Mouse (Mus musculus) erythroid progenitor cell, adult 5-6 weeks (primary cell): ENCODE data around the gene Sorcs3. TPM values are rescaled to one million over a fixed set of nuclear protein-coding genes. Genes with fewer than 3 reads are reported as not detected.

Experiments
- ATAC-seq: replicated peaks from 2 replicates; pipeline ENCODE4 v1.8.0; 2016; ENCODE audit warnings: moderate number of reproducible peaks, mild to moderate bottlenecking, moderate TSS enrichment, inconsistent platforms; ENCODE audit not compliant: poor library complexity, low FRiP score, severe bottlenecking
- total RNA-seq, 2 experiments: library from RNA; stranded (forward) in 1 of 2; stranded (reverse) in 1 of 2; fragments of 150-400 nt in 1 of 2; fragments of 186-747, 209-891 nt in 1 of 2; gene quantifications; 2 replicates each; pipeline versions ENCODE4 v1.2.3 to v1.2.4; 2015 to 2017; ENCODE audit warnings: low replicate concordance in 2 of 2

The Sorcs3 gene
- total RNA-seq, 2 experiments from 2014 or later, result 0.30 TPM; not detected in 1

DNA sequence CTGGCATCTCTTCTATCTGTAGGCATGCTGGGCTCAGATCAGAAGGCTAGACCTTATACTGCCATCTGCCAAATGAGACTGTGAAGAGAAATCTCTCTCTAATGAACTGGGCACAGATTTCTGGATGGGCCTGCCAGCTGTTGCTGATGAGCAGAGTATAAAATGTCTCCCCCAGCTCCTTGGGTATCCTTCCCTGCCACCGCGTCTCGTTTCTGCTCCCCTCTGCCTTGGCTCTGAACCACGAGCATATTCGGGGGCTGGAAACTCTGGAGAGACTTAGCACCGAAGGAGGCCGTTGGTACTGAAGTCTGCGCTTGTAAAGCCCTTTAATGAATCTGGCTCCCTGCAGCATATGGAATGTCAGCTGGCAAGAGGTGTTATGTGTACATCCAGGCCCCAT is 74.4 kb downstream of the Sorcs3 start:
- ATAC-seq, result no peak

DNA sequence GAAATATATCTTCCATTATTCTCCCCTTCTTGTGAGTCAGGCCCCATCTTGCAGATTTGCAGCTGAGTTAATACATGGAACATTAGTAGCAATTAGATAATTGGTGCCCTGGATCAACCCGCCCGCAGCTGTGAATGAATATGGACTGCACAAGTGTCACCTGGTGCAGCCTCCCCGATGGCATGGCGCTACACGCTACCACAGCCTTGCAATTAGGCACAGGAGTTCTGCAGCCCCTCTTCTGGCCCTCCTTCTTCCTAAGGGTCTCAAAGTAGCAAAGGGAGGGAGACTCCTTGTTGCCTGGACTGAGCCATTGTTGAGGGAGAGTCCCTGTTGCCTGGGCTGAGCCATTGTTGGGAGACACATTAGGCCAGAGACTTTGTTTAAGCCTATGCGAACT is 76.4 kb downstream of the Sorcs3 start:
- no peak for ATAC-seq

- ATAC-seq, result no peak
These were observed 77.4 kb downstream of the Sorcs3 start for GRCm38 (mm10) chr19:48283217-48283616.

GRCm38 (mm10) chr19:48285602-48286225 is 79.9 kb downstream of the Sorcs3 start:
- ATAC-seq, result no peak

DNA sequence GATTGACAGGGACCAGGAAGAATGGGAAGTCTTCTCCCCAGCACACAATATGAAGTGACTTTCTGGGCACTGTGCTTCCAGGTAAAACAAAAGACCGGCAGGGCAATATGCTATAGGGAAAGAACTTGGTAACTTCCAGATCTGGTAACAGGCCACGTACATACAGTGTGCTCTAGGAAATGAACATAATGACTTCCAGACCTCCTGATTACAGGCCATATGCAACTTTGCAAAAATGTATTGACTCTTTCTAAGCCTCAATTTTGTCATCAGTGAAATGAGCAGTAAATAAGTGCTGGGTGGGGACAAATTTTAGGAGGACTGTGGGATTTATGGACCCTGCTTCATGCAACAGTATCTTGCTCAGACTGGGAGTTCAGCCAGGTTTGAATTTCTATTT is 88.4 kb downstream of the Sorcs3 start:
- ATAC-seq, result no peak

DNA sequence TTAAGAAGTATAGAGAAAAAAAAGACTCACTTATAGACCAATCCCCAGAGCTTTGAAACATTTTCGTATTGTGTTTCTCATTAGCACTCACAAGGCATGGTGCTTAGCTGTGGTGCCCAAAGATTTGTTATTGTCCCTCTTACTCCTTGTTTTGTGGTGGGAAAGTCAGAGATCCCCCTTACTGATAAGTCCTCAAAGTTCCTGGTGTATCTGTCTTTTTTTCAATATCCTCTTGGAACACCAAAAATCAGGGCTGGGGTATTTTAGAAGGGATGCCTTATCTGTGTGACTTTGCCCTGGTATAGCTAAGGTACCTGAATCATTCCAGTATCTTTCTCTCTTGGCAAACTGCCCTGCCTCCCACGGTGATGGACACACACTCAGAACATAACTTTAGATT is 92.6 kb downstream of the Sorcs3 start:
- no peak for ATAC-seq

DNA sequence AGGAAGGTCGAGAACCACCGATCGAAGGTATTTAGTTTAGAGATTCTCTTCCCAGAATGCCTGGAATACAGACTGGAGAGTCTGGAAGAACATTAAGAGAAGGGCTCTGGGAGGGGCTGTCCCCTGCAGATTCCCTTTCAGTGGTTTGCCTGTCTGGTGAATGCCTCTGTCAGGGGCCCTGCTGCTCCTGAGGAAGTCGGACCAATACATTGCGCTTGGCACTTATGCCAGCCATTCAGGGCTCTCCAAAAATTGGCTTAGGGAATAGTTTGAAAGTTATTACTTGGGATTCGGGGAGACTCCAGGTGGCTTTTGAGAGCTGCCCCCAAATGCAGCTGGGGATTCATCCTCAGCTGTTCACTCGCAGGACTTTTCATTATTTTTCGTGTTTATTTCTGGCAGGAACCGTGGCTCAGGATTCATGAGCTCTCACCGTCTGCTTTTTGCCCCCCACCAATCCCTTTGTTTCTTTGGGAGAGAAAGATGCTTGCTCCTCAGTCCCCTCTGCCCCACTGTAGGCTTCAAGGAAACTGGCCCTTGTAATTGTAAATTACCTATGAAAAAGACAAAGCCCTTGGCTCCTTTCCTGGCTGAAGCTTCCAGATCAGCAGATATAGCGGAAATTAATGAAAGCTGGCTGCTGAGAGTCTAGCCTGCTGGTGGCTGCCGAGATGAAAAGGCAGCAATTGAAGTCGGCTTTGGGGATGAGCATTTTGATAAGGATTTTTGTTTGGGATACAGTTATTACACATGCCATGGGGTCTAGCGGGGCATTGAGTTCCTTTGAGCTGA is 94.8 kb downstream of the Sorcs3 start:
- ATAC-seq, result no peak

GRCm38 (mm10) chr19:48301300-48301699 is 95.5 kb downstream of the Sorcs3 start:
- ATAC-seq, result no peak

DNA sequence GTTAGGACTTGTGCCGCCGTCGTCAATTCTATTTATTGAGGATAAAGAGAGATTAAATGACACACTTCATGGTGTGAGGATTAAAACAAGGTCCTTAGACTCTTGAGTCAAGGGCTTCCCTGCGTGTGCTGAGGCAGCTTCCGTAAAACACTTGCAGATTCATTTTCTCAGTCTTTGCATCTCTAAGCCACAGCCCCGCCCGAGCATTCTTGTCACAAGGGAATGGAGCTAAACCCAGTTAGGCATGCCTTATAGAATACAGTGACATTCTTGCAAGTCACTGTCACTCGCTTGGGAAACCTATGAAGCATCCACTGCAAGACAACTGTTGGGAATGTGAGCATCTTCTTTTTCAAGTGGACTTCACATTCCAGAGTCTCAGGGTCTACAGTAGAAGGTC is 102.5 kb downstream of the Sorcs3 start:
- no peak for ATAC-seq

DNA sequence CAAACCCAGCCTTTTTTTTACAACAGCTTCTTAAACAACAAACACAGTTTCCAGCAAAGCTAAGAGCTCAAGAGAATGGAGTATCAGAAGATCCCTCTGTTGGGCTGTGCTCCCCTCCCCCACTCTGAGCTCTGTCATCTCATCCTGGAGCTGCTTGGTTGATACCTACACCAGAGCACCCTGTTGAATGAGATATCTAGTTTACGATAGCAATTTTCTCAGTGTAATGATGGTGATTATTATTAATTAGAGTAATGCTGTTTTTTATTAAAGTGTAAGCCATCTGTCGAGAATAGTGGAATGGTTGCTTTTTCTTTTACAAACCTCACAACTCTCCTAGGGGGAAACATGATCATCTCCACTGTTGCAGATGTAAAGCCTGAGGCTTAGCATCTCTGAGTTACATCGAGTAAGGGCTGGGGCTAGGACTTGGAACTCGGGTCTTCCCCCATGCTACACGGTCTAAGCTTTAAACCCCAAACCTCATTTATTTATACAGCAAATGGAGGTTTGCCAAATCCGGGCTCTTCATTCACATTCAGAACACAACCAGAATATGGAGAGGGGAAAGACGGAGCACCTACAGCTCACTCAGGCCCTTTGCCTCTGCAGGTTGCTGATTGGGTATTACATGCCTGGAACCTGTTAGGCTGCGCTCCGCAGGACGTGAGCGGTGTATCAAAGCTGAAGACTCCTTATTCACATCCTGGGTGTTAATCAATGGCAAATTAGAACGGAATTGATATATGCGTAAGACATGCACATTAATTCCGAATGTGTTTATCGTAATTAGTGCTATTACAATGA is 103.9 kb downstream of the Sorcs3 start:
- ATAC-seq, result no peak

- ATAC-seq, result no peak
These were observed 104.5 kb downstream of the Sorcs3 start for GRCm38 (mm10) chr19:48310338-48310710.

GRCm38 (mm10) chr19:48313776-48314175 is 108.0 kb downstream of the Sorcs3 start:
- ATAC-seq, result no peak

- ATAC-seq, result no peak
These were observed 121.3 kb downstream of the Sorcs3 start for GRCm38 (mm10) chr19:48327115-48327514.

DNA sequence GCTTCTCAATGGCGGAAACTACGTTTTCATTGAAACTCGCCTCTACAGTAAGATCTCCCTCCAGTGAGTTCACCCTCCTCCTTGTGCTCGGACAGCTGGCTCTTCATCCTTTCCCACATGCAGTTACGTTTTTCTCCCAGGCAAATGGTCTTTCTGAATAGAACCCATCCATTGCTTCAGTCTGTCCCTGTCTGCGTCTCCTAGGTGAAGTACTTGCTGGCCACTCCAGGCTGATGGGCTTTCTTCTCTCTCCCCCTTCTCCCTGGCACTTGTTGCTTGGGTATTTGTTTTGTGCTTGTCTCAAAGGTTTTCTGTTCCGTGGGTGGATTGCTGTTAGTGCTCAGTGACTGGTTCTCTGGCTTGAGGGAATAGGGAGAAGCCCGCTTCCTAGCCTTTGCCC is 122.3 kb downstream of the Sorcs3 start:
- ATAC-seq, result no peak

DNA sequence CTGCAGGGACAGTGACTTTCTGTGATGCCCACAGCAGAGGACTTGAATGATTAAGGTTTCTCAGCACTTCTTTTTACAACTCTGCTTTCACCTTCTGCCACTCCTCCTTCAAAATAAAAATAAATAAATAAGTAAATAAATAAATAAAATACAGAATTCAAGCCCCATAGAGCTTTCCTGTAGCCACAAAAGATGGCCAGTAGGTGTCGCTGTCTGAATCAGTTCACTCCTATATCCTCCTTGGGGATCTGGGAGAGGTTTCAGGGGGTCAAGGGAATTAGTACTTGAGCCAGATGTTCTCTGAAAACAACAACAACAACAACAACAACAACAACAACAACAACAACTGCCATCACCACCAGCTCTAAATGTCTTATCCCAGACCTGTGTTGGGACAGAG is 125.8 kb downstream of the Sorcs3 start:
- ATAC-seq, result no peak

- no peak for ATAC-seq
These were observed 127.3 kb downstream of the Sorcs3 start for GRCm38 (mm10) chr19:48333085-48333484.

DNA sequence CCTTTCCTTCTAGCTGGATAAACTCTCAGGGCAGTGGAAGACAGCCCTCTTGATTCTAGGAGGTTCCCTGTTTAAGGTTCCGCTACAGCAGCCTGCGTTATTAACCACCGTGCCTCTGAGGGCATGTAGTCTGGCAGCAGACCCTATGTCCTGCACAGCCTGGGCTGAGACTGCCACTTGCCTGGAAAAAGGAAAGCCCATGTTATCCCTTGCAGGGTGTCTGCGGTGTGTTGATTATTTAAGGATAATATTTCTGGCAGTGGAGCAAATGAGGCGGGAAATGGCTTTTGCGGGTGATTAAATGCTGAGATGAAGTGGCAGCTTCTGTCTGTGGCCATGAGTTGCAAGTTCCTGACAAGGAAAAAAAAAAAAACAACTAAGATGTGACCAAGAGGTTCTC is 131.6 kb downstream of the Sorcs3 start:
- no peak for ATAC-seq

GRCm38 (mm10) chr19:48338098-48338497 is 132.3 kb downstream of the Sorcs3 start:
- no peak for ATAC-seq

- no peak for ATAC-seq
These were observed 136.9 kb downstream of the Sorcs3 start for GRCm38 (mm10) chr19:48342770-48343169.

- ATAC-seq, result no peak
These were observed 137.6 kb downstream of the Sorcs3 start for GRCm38 (mm10) chr19:48343442-48343841.

DNA sequence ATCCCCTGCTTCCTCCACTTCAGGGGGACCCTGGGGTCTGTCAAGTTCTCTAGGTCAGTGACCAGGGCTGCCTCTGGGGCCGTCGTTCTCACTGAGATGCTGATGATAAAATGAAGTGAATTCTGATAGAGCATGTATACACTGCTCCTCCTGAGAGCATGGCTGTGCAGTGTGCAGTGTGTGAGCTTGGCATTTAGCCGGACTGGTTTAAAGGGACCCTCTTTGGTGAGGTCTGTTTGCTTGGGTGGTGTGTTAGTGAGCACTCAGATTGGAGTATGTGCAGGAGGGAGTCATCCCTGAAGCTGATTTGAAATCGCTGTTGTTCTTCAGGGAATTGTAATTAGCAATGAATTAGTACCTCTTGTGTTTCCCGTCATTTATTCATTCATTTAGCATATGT is 141.3 kb downstream of the Sorcs3 start:
- no peak for ATAC-seq
